Mouse (Mus musculus) heart, embryonic 14.5 days (tissue): Measurements from ENCODE around the gene Rgs16. TPM values are rescaled to one million over a fixed set of nuclear protein-coding genes. Genes with fewer than 3 reads are reported as not detected.

Source experiments
- ATAC-seq: fragments of 200-750 bp; cut with Nextera tagmentation; 2 replicates; pipeline ENCODE4 v1.8.0; 2017; ENCODE audit warnings: low read depth, moderate TSS enrichment; ENCODE audit not compliant: insufficient number of reproducible peaks, insufficient read depth, low FRiP score
- H3K27ac ChIP-seq, 2 experiments: fragments of 200-500 bp in 1 of 2; fragments of 300-500 bp in 1 of 2; sonication (generic) in 1 of 2; replicated peaks in 1 of 2; 2 replicates each; pipeline ENCODE4 v1.5.1; 2012 to 2014; ENCODE audit warnings: low read depth in 2 of 2, low read length in 2 of 2, control low read depth in 1 of 2, mild to moderate bottlenecking in 1 of 2, mixed read lengths in 1 of 2; ENCODE audit not compliant: control insufficient read depth in 1 of 2, insufficient read depth in 1 of 2
- H3K27me3 ChIP-seq: fragments of 300-500 bp; sonication (generic); 2 replicates; pipeline ENCODE4 v1.6.1; 2014; ENCODE audit warnings: mild to moderate bottlenecking, low read length, control low read depth; ENCODE audit not compliant: control insufficient read depth, insufficient read depth
- H3K36me3 ChIP-seq: fragments of 300-500 bp; sonication (generic); 2 replicates; pipeline ENCODE4 v1.6.1; 2014; ENCODE audit warnings: mild to moderate bottlenecking, control low read depth, low read length, mixed read lengths; ENCODE audit not compliant: control insufficient read depth, insufficient read depth
- H3K4me1 ChIP-seq, 2 experiments: fragments of 200-500 bp in 1 of 2; fragments of 300-500 bp in 1 of 2; sonication (generic) in 1 of 2; 2 replicates each; pipeline ENCODE4 v1.6.1; 2012 to 2014; ENCODE audit warnings: low read length in 2 of 2, control low read depth in 1 of 2, mixed read lengths in 1 of 2; ENCODE audit not compliant: control insufficient read depth in 2 of 2, insufficient read depth in 2 of 2
- H3K4me2 ChIP-seq: fragments of 300-500 bp; sonication (generic); 2 replicates; pipeline ENCODE4 v1.6.1; 2014; ENCODE audit warnings: mild to moderate bottlenecking, low read length
- H3K4me3 ChIP-seq, 2 experiments: fragments of 200-500 bp in 1 of 2; fragments of 300-500 bp in 1 of 2; sonication (generic) in 1 of 2; 2 replicates each; pipeline ENCODE4 v1.5.1; 2012 to 2014; ENCODE audit warnings: low read length in 2 of 2, mild to moderate bottlenecking in 2 of 2, control low read depth in 1 of 2, low read depth in 1 of 2, moderate library complexity in 1 of 2; ENCODE audit not compliant: control insufficient read depth in 1 of 2, insufficient read depth in 1 of 2
- H3K9ac ChIP-seq: fragments of 300-500 bp; sonication (generic); 2 replicates; pipeline ENCODE4 v1.6.1; 2014; ENCODE audit warnings: mild to moderate bottlenecking, low read length
- H3K9me3 ChIP-seq: fragments of 300-500 bp; sonication (generic); 2 replicates; pipeline ENCODE4 v1.6.1; 2016; ENCODE audit warnings: low read length, control low read depth; ENCODE audit not compliant: control insufficient read depth
- WGBS: fragments of 180-500 bp; shearing (Covaris S2); extraction: QIAGEN DNeasy Blood & Tissue Kit; methylation state at CpG from one replicate; pipeline ENCODE4 v1.1.7; 2014; 5-methylcytosine and 5-hydroxymethylcytosine counted together
- polyA plus RNA-seq: library from polyadenylated mRNA; unstranded; fragments of >200 nt; fragmentation: Nextera tagmentation; extraction: Ambion mirVana; gene quantifications from 2 replicates; pipeline ENCODE4 v1.2.1, GENCODE M21; 2014

The Rgs16 gene
- polyA plus RNA-seq, 1 experiment from 2014 or later = 2.2 TPM

GRCm38 (mm10) chr1:153721565-153722310, 18.4 kb upstream of the Rgs16 start:
- Histone ChIP-seq H3K4me2 (no peak overlapping the region), H3K4me1 (no peaks in the 10 kb centered on the region), H3K9ac (no peak overlapping the region), H3K27ac (no peak overlapping the region), H3K4me3 (no peak overlapping the region), H3K36me3 (no peaks in the 10 kb centered on the region), H3K9me3 (no peaks in the 10 kb centered on the region), H3K27me3 (no peaks in the 10 kb centered on the region)
- 70% methylated on average over 9 of the region's 9 CpGs for WGBS
- no peak for ATAC-seq

- Histone ChIP-seq H3K36me3 (no peaks in the 10 kb centered on the region), H3K4me1 (no peaks in the 10 kb centered on the region), H3K27me3 (no peaks in the 10 kb centered on the region), H3K27ac (no peak overlapping the region), H3K4me3 (no peak overlapping the region), H3K4me2 (no peak overlapping the region), H3K9me3 (no peaks in the 10 kb centered on the region), H3K9ac (no peak overlapping the region)
- no peak for ATAC-seq
- 67% methylated on average over 9 of the region's 9 CpGs for WGBS
These were observed 16.7 kb upstream of the Rgs16 start for GRCm38 (mm10) chr1:153723426-153723825.

GRCm38 (mm10) chr1:153726636-153727035, 13.5 kb upstream of the Rgs16 start:
- H3K4me2 ChIP-seq = no peak overlapping the region
- ATAC-seq = no peak
- 84% methylated on average over 16 of the region's 16 CpGs for WGBS

GRCm38 (mm10) chr1:153729806-153730205, 10.3 kb upstream of the Rgs16 start:
- H3K36me3 ChIP-seq = no peaks in the 10 kb centered on the region
- ATAC-seq = no peak
- no peak overlapping the region for H3K4me2 ChIP-seq
- no peaks in the 10 kb centered on the region for H3K9me3 ChIP-seq
- peak overlapping the region in 1 of 2 experiments; percentile 67; a peak in 1 of 4 replicates for H3K27ac ChIP-seq
- no peak overlapping the region for H3K9ac ChIP-seq
- H3K4me1 ChIP-seq = peaks cover 16 to 19% of the 10 kb centered on the region in 2 experiments
- H3K4me3 ChIP-seq = no peak overlapping the region
- 32% methylated on average over 2 of the region's 2 CpGs for WGBS
- 0 out of 2 replicates have a peak, but pooled peaks cover 6% of the 10 kb centered on the region for H3K27me3 ChIP-seq

More at GRCm38 (mm10) chr1:153726636-153727035, 13.5 kb upstream of the Rgs16 start:
- Histone ChIP-seq H3K36me3 (no peaks in the 10 kb centered on the region), H3K27ac (no peak overlapping the region), H3K9ac (no peak overlapping the region), H3K4me3 (no peak overlapping the region), H3K4me1 (peaks cover 11 to 13% of the 10 kb centered on the region in 2 experiments), H3K9me3 (no peaks in the 10 kb centered on the region), H3K27me3 (no peaks in the 10 kb centered on the region)

GRCm38 (mm10) chr1:153730671-153731070, 9.5 kb upstream of the Rgs16 start:
- Histone ChIP-seq H3K9me3 (no peaks in the 10 kb centered on the region), H3K27me3 (0 out of 2 replicates have a peak, but pooled peaks cover 11% of the 10 kb centered on the region), H3K4me3 (no peak overlapping the region), H3K4me1 (peaks cover 16 to 19% of the 10 kb centered on the region in 2 experiments), H3K27ac (peak overlapping the region; percentile 50 to 67), H3K9ac (no peak overlapping the region), H3K36me3 (no peaks in the 10 kb centered on the region), H3K4me2 (no peak overlapping the region)
- 7% methylated on average over 3 of the region's 3 CpGs for WGBS
- ATAC-seq = peak; percentile 86

GRCm38 (mm10) chr1:153733181-153733580, 7.0 kb upstream of the Rgs16 start:
- 56% methylated on average over 9 of the region's 9 CpGs for WGBS
- H3K27me3 ChIP-seq = peaks cover 22% of the 10 kb centered on the region
- peaks cover 16 to 22% of the 10 kb centered on the region in 2 experiments for H3K4me1 ChIP-seq
- no peak overlapping the region for H3K9ac ChIP-seq
- no peaks in the 10 kb centered on the region for H3K36me3 ChIP-seq
- H3K9me3 ChIP-seq = no peaks in the 10 kb centered on the region
- no peak for ATAC-seq
- H3K4me2 ChIP-seq = no peak overlapping the region
- H3K27ac ChIP-seq = no peak overlapping the region
- no peak overlapping the region for H3K4me3 ChIP-seq

- H3K4me2 ChIP-seq = no peak overlapping the region
- H3K4me1 ChIP-seq = peaks cover 16 to 22% of the 10 kb centered on the region in 2 experiments
- no peak for ATAC-seq
- peaks cover 32% of the 10 kb centered on the region for H3K27me3 ChIP-seq
- H3K9me3 ChIP-seq = no peaks in the 10 kb centered on the region
- H3K4me3 ChIP-seq = no peak overlapping the region
- no peaks in the 10 kb centered on the region for H3K36me3 ChIP-seq
- H3K27ac ChIP-seq = no peak overlapping the region
- WGBS = 70% methylated on average over 4 of the region's 4 CpGs
- no peak overlapping the region for H3K9ac ChIP-seq
These were observed 5.3 kb upstream of the Rgs16 start for GRCm38 (mm10) chr1:153734866-153735265.
